Comparison of ENCODE assay signal across 8 mouse cellular contexts in the genomic region with DNA sequence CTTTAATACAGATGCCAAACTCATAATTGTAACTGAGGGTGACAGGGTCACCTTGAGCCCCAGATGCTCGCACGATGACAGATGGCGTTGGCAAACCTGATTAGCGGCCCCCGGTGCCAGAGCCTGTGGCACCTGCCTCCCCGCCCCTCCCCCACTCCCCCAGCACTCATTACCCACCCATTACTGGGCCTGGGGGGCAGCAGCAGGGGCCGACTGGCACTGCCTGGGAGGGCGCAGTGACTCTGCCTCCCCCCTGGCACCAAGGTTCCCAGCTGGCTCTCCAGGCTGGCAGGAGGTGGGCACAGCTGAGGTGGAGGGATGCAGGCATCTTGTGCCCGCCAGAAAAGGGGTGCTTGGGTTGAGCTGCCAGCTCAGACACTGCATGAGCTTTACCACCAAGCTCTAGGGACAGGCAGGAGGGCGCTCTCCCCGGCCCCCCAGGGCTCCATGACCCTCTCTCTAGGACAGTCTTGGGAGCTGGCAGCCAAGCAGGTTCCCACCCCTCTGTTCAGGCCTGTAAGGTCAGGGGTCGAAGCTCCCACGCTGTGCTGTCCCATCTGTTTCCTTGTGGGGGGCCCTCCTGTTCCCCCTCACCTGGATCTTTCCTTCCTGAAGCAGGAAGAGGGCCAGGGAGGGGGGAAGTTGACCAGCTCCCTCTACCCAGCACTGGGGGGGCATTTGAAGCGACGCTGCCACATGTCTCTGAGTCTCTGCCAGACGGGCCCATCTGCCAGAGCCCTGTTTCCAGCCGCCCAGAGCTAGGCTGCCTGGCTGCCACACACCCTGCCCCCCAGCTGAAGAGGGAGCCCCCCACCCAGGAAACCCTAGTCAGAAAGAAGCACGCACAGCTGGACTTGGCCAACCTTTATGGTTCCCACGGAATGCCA. TPM values are rescaled to one million over a fixed set of nuclear protein-coding genes. Genes with fewer than 3 reads are reported as not detected.
DNase-seq lines count a peak whose midpoint lies in the region; ATAC-seq lines count a peak whose summit lies in the region.

No protein-coding gene starts in this region.

- H3K4me3 ChIP-seq in lung, embryonic 15.5 days, result no peak overlapping the region
- no peak overlapping the region for H3K4me3 ChIP-seq in forebrain, embryonic 15.5 days
- no peak overlapping the region for H3K4me3 ChIP-seq in midbrain, embryonic 16.5 days (ENCODE audit: low read depth, low read length)

- no peaks in the 10 kb centered on the region for H3K9me3 ChIP-seq in lung, embryonic 15.5 days
- H3K9me3 ChIP-seq in forebrain, embryonic 15.5 days, result no peaks in the 10 kb centered on the region
- H3K9me3 ChIP-seq in midbrain, embryonic 16.5 days (replicated peaks; ENCODE audit: control insufficient read depth, low read length, poor library complexity, severe bottlenecking), result no peaks in the 10 kb centered on the region

- no peak overlapping the region for H3K27ac ChIP-seq in lung, embryonic 15.5 days
- peak overlapping the region; percentile 97 for H3K27ac ChIP-seq in forebrain, embryonic 15.5 days (replicated peaks)
- H3K27ac ChIP-seq in midbrain, embryonic 16.5 days (ENCODE audit: low read length), result peak overlapping the region; percentile 41; the same call in 1 of the 2 replicates

- peak overlapping the region; percentile 1; the same call in 1 of the 2 replicates for H3K9ac ChIP-seq in lung, embryonic 15.5 days
- H3K9ac ChIP-seq in forebrain, embryonic 15.5 days (replicated peaks), result no peak overlapping the region; the same call in 1 of the 2 replicates
- H3K9ac ChIP-seq in midbrain, embryonic 16.5 days (ENCODE audit: low read depth, low read length), result 0 out of 2 replicates have a peak overlapping the region, but pooled peaks have one; percentile 30

- ATAC-seq in lung, embryonic 15.5 days (ENCODE audit: borderline replicate concordance, extremely low read depth, low FRiP score, low TSS enrichment), result no peak
- ATAC-seq in forebrain, embryonic 15.5 days (replicated peaks), result peak; percentile 44
- 0 out of 2 replicates have a peak, but pooled peaks have one; percentile 11 for ATAC-seq in midbrain, embryonic 16.5 days

- H3K27me3 ChIP-seq in lung, embryonic 15.5 days, result peaks cover 12% of the 10 kb centered on the region; the same call in 1 of the 2 replicates
- H3K27me3 ChIP-seq in forebrain, embryonic 15.5 days, result no peaks in the 10 kb centered on the region
- peaks cover 4% of the 10 kb centered on the region; the same call in 1 of the 2 replicates for H3K27me3 ChIP-seq in midbrain, embryonic 16.5 days (ENCODE audit: control insufficient read depth, insufficient read depth, low read depth, low read length)

- WGBS in lung, embryonic 15.5 days, result 40% methylated on average over 19 of the region's 19 CpGs
- WGBS in forebrain, embryonic 15.5 days, result 29% methylated on average over 19 of the region's 19 CpGs
- WGBS in midbrain, embryonic 16.5 days, result 30% methylated on average over 18 of the region's 19 CpGs

- H3K36me3 ChIP-seq in lung, embryonic 15.5 days, result no peaks in the 10 kb centered on the region
- H3K36me3 ChIP-seq in forebrain, embryonic 15.5 days, result no peaks in the 10 kb centered on the region
- no peaks in the 10 kb centered on the region for H3K36me3 ChIP-seq in midbrain, embryonic 16.5 days (ENCODE audit: control insufficient read depth, insufficient read depth, low read length)

- peak; percentile 20 for DNase-seq in adrenal gland, postnatal 10 days
- DNase-seq in adrenal gland, postnatal 14 days, result no peak
- DNase-seq in lung, adult 18-20 months, result no peak
- no peak for DNase-seq in embryo, embryonic 9.5 days (ENCODE audit: extremely low spot score)
- no peak for DNase-seq in adrenal gland, adult 2 months

- no peak overlapping the region for H3K4me2 ChIP-seq in lung, embryonic 15.5 days
- H3K4me2 ChIP-seq in forebrain, embryonic 15.5 days (replicated peaks), result peak overlapping the region; percentile 4
- no peak overlapping the region for H3K4me2 ChIP-seq in midbrain, embryonic 16.5 days (ENCODE audit: low read length)

- peaks cover 22% of the 10 kb centered on the region for H3K4me1 ChIP-seq in lung, embryonic 15.5 days
- H3K4me1 ChIP-seq in forebrain, embryonic 15.5 days, result peaks cover 41% of the 10 kb centered on the region
- H3K4me1 ChIP-seq in midbrain, embryonic 16.5 days (ENCODE audit: control insufficient read depth, insufficient read depth, low read length), result peaks cover 15% of the 10 kb centered on the region

RNA-seq across cellular contexts. Expression of a gene that starts 7.8 kb away (rescaled TPM):
- 1 to 10 TPM; 5.0 to 6.9 TPM for total RNA-seq in adrenal gland, postnatal 10 days (2021)
- total RNA-seq in adrenal gland, postnatal 14 days (2021), result 7.1 and 7.4 TPM in 2 replicates
- 6.0 and 6.3 TPM in 2 replicates for polyA plus RNA-seq in lung, embryonic 15.5 days (2015; fragmentation: Nextera tagmentation; extraction: Ambion mirVana)
- 8.1 and 8.9 TPM in 2 replicates for polyA plus RNA-seq in forebrain, embryonic 15.5 days (2015; fragmentation: Nextera tagmentation; extraction: Ambion mirVana)
- polyA plus RNA-seq in midbrain, embryonic 16.5 days (2015; fragmentation: Nextera tagmentation; extraction: Ambion mirVana), result 11.7 and 12.4 TPM in 2 replicates
- total RNA-seq in adrenal gland, adult 2 months (2021), result 10 to 100 TPM; 11.5 to 12.2 TPM
- 5.1 and 7.0 TPM in 2 replicates for polyA plus RNA-seq in adrenal gland, adult 2 months (2012; rRNA removed)

RNA-seq across cellular contexts. Expression of a gene that starts 14.7 kb away (rescaled TPM):
- 100 to 1,000 TPM; 145 to 200 TPM for total RNA-seq in adrenal gland, postnatal 10 days (2021)
- total RNA-seq in adrenal gland, postnatal 14 days (2021), result 124 and 125 TPM in 2 replicates
- 39.2 and 42.7 TPM in 2 replicates for polyA plus RNA-seq in lung, embryonic 15.5 days (2015; fragmentation: Nextera tagmentation; extraction: Ambion mirVana)
- 413 and 445 TPM in 2 replicates for polyA plus RNA-seq in forebrain, embryonic 15.5 days (2015; fragmentation: Nextera tagmentation; extraction: Ambion mirVana)
- polyA plus RNA-seq in midbrain, embryonic 16.5 days (2015; fragmentation: Nextera tagmentation; extraction: Ambion mirVana), result 44.1 and 55.4 TPM in 2 replicates
- total RNA-seq in adrenal gland, adult 2 months (2021), result 100 to 1,000 TPM in 1 of 2 experiments, 10 to 100 TPM in 1; 91.3 to 113 TPM
- 47.0 and 59.9 TPM in 2 replicates for polyA plus RNA-seq in adrenal gland, adult 2 months (2012; rRNA removed)

RNA-seq across cellular contexts. Expression of a gene that starts 16.5 kb away (rescaled TPM):
- 10 to 100 TPM; 39.2 to 40.0 TPM for total RNA-seq in adrenal gland, postnatal 10 days (2021)
- total RNA-seq in adrenal gland, postnatal 14 days (2021), result 44.4 and 45.7 TPM in 2 replicates
- 43.4 and 47.0 TPM in 2 replicates for polyA plus RNA-seq in lung, embryonic 15.5 days (2015; fragmentation: Nextera tagmentation; extraction: Ambion mirVana)
- polyA plus RNA-seq in forebrain, embryonic 15.5 days (2015; fragmentation: Nextera tagmentation; extraction: Ambion mirVana), result 36.3 and 39.9 TPM in 2 replicates
- polyA plus RNA-seq in midbrain, embryonic 16.5 days (2015; fragmentation: Nextera tagmentation; extraction: Ambion mirVana), result 35.0 and 37.4 TPM in 2 replicates
- 10 to 100 TPM; 72.6 to 74.9 TPM for total RNA-seq in adrenal gland, adult 2 months (2021)
- 141 and 196 TPM in 2 replicates for polyA plus RNA-seq in adrenal gland, adult 2 months (2012; rRNA removed)

RNA-seq across cellular contexts. Expression of a gene that starts 25.7 kb away (rescaled TPM):
- 100 to 1,000 TPM in 1 of 2 experiments, 10 to 100 TPM in 1; 89.4 to 108 TPM for total RNA-seq in adrenal gland, postnatal 10 days (2021)
- 108 TPM in 2 replicates for total RNA-seq in adrenal gland, postnatal 14 days (2021)
- 112 and 127 TPM in 2 replicates for polyA plus RNA-seq in lung, embryonic 15.5 days (2015; fragmentation: Nextera tagmentation; extraction: Ambion mirVana)
- polyA plus RNA-seq in forebrain, embryonic 15.5 days (2015; fragmentation: Nextera tagmentation; extraction: Ambion mirVana), result 82.1 and 85.1 TPM in 2 replicates
- polyA plus RNA-seq in midbrain, embryonic 16.5 days (2015; fragmentation: Nextera tagmentation; extraction: Ambion mirVana), result 80.7 and 85.6 TPM in 2 replicates
- 100 to 1,000 TPM; 122 to 141 TPM for total RNA-seq in adrenal gland, adult 2 months (2021)
- 128 and 131 TPM in 2 replicates for polyA plus RNA-seq in adrenal gland, adult 2 months (2012; rRNA removed)

RNA-seq across cellular contexts. Expression of a gene that starts 31.9 kb away (rescaled TPM):
- 100 to 1,000 TPM; 404 to 492 TPM for total RNA-seq in adrenal gland, postnatal 10 days (2021)
- 521 and 554 TPM in 2 replicates for total RNA-seq in adrenal gland, postnatal 14 days (2021)
- 1,037 and 1,080 TPM in 2 replicates for polyA plus RNA-seq in lung, embryonic 15.5 days (2015; fragmentation: Nextera tagmentation; extraction: Ambion mirVana)
- 559 and 575 TPM in 2 replicates for polyA plus RNA-seq in forebrain, embryonic 15.5 days (2015; fragmentation: Nextera tagmentation; extraction: Ambion mirVana)
- polyA plus RNA-seq in midbrain, embryonic 16.5 days (2015; fragmentation: Nextera tagmentation; extraction: Ambion mirVana), result 662 and 691 TPM in 2 replicates
- 100 to 1,000 TPM; 684 to 730 TPM for total RNA-seq in adrenal gland, adult 2 months (2021)
- polyA plus RNA-seq in adrenal gland, adult 2 months (2012; rRNA removed), result 88.2 and 91.2 TPM in 2 replicates
